Mouse (Mus musculus) myocyte (in vitro differentiated cells): ENCODE results near the gene Map3k20. TPM values are rescaled to one million over a fixed set of nuclear protein-coding genes. Genes with fewer than 3 reads are reported as not detected.

Experiments used
- H3K27me3 ChIP-seq: one replicate; pipeline ENCODE4 v1.6.1; 2011; ENCODE audit not compliant: control insufficient read depth, insufficient read depth, insufficient read length
- H3K36me3 ChIP-seq: one replicate; pipeline ENCODE4 v1.6.1; 2011; ENCODE audit not compliant: control insufficient read depth, insufficient read depth
- H3K4me2 ChIP-seq: one replicate; pipeline ENCODE4 v1.6.1; 2011; ENCODE audit warnings: low read depth, control low read depth
- H3K4me3 ChIP-seq: one replicate; pipeline ENCODE4 v1.5.1; 2011; ENCODE audit warnings: mild to moderate bottlenecking, control low read depth, moderate library complexity
- H3K79me2 ChIP-seq: one replicate; pipeline ENCODE4 v1.6.1; 2011; ENCODE audit not compliant: control insufficient read depth, insufficient read depth
- H3ac ChIP-seq: one replicate; pipeline ENCODE4 v1.6.1; 2011; ENCODE audit not compliant: control insufficient read depth, insufficient read length
- CEBPB ChIP-seq: IDR thresholded peaks from 2 replicates; pipeline ENCODE4 v1.6.1; 2011; ENCODE audit warnings: mild to moderate bottlenecking, moderate library complexity; ENCODE audit not compliant: poor library complexity, insufficient read depth, severe bottlenecking
- E2F4 ChIP-seq: IDR thresholded peaks from one replicate; pipeline ENCODE4 v1.6.1; 2011; ENCODE audit warnings: mild to moderate bottlenecking, control low read depth, moderate library complexity; ENCODE audit not compliant: insufficient read depth
- MAX ChIP-seq: IDR thresholded peaks from one replicate; pipeline ENCODE4 v1.6.1; 2011; ENCODE audit warnings: low read depth, mild to moderate bottlenecking, control low read depth
- MYOD1 ChIP-seq, 3 experiments: IDR thresholded peaks; one replicate each; pipeline ENCODE4 v1.6.1; 2011; ENCODE audit warnings: control low read depth in 2 of 3, low read depth in 2 of 3, mild to moderate bottlenecking in 2 of 3, moderate library complexity in 1 of 3; ENCODE audit not compliant: insufficient read length in 2 of 3, control insufficient read depth in 1 of 3
- MYOG ChIP-seq, 3 experiments: IDR thresholded peaks; one replicate each; pipeline ENCODE4 v1.6.1; 2011; ENCODE audit warnings: control low read depth in 2 of 3, low read depth in 2 of 3, mild to moderate bottlenecking in 2 of 3; ENCODE audit not compliant: insufficient read length in 2 of 3, control insufficient read depth in 1 of 3, insufficient read depth in 1 of 3
- POLR2A ChIP-seq: IDR thresholded peaks from one replicate; pipeline ENCODE4 v1.6.1; 2011; ENCODE audit warnings: low read depth, mild to moderate bottlenecking, control low read depth, moderate library complexity; ENCODE audit not compliant: insufficient read length
- POLR2AphosphoS2 ChIP-seq: IDR thresholded peaks from one replicate; pipeline ENCODE4 v1.6.1; 2011; ENCODE audit warnings: low read depth, control low read depth; ENCODE audit not compliant: insufficient read length
- REST ChIP-seq: IDR thresholded peaks from one replicate; pipeline ENCODE4 v1.6.1; 2011; ENCODE audit warnings: mild to moderate bottlenecking, control low read depth, moderate library complexity; ENCODE audit not compliant: insufficient read depth, insufficient read length
- SRF ChIP-seq: IDR thresholded peaks from one replicate; pipeline ENCODE4 v1.6.1; 2011; ENCODE audit warnings: low read depth; ENCODE audit not compliant: control insufficient read depth, insufficient read length
- TCF12 ChIP-seq: IDR thresholded peaks from one replicate; pipeline ENCODE4 v1.6.1; 2011; ENCODE audit warnings: mild to moderate bottlenecking, control low read depth; ENCODE audit not compliant: poor library complexity, insufficient read depth, severe bottlenecking
- TCF3 ChIP-seq: IDR thresholded peaks from one replicate; pipeline ENCODE4 v1.6.1; 2011; ENCODE audit warnings: low read depth, control low read depth; ENCODE audit not compliant: insufficient read length
- USF1 ChIP-seq: IDR thresholded peaks from one replicate; pipeline ENCODE4 v1.6.1; 2011; ENCODE audit warnings: low read depth, mild to moderate bottlenecking, control low read depth, moderate library complexity
- polyA plus RNA-seq: library from polyadenylated mRNA; unstranded; fragments of >200 nt; fragmentation: generic; extraction: Trizol; gene quantifications from one replicate; pipeline ENCODE4 v1.2.1, GENCODE M21; 2012; ENCODE audit warnings: missing spikeins

Gene Map3k20
- polyA plus RNA-seq, 1 experiment = 13.7 TPM

DNA sequence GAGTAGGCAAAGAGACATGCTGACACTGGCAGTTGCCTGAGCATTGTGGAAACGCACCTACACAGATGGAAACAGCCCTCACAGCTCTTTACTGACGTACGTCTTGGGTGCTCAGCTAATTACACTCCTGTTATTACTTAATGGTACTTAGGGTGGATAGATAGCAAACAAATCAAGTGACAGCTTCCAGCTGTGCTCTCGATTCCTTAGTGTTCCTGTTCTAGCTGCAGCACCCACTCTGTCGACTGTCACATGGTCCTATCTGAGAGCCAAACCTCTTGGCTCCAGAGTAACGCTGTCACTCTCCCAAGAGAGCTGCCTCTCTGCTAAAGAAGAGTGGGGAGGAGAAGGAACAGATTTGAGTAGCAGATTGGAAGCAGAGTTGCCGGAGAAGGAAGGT is 80.5 kb downstream of the Map3k20 start:
- no peak for TF ChIP-seq MAX
- TF ChIP-seq POLR2A = no peak
- TF ChIP-seq TCF3 = no peak
- no peak for TF ChIP-seq USF1
- no peak for TF ChIP-seq TCF12
- TF ChIP-seq E2F4 = no peak
- no peak for TF ChIP-seq CEBPB
- no peak for TF ChIP-seq POLR2AphosphoS2
- no peak for TF ChIP-seq REST
- TF ChIP-seq MYOG (IDR thresholded peaks at IDR 0.05; ENCODE audit: control insufficient read depth in 1 of 3, insufficient read depth in 1 of 3, insufficient read length in 2 of 3, low read depth in 2 of 3) = no peak
- TF ChIP-seq MYOD1 (IDR thresholded peaks at IDR 0.05; ENCODE audit: control insufficient read depth in 1 of 3, insufficient read length in 2 of 3, low read depth in 2 of 3) = no peak
- no peak for TF ChIP-seq SRF
- no peak overlapping the region for H3K4me3 ChIP-seq

DNA sequence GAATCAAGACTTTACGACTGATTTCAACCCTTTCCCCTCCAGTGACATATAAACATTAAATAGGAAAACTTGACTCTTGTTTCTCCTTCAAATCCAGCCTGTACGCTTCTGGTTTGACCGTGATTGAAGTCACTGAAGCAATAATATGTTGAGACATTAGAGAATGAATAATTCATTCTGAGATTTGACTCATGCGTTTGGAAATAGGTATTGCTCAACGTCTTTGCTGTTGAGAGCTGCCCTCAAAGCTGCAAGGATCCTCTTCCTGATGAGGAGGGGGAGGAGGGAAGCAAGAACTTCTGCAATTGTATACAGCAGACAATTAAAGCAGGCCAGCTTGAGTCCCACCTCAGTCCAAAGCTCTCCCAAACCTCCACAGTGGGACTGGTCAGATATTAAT is 81.1 kb downstream of the Map3k20 start:
- Histone ChIP-seq H3K4me2 (no peak overlapping the region), H3K4me3 (no peak overlapping the region), H3K36me3 (peaks cover 25% of the 10 kb centered on the region), H3ac (no peak overlapping the region), H3K79me2 (no peaks in the 10 kb centered on the region), H3K27me3 (no peaks in the 10 kb centered on the region)
- TF ChIP-seq REST (no peak), CEBPB (peak; percentile 54; the same call in 1 of the 2 replicates)

More for the DNA sequence above, 80.5 kb downstream of the Map3k20 start:
- H3K27me3 ChIP-seq = no peaks in the 10 kb centered on the region
- H3K79me2 ChIP-seq = no peaks in the 10 kb centered on the region
- H3ac ChIP-seq = no peak overlapping the region
- H3K36me3 ChIP-seq = peaks cover 25% of the 10 kb centered on the region
- no peak overlapping the region for H3K4me2 ChIP-seq

DNA sequence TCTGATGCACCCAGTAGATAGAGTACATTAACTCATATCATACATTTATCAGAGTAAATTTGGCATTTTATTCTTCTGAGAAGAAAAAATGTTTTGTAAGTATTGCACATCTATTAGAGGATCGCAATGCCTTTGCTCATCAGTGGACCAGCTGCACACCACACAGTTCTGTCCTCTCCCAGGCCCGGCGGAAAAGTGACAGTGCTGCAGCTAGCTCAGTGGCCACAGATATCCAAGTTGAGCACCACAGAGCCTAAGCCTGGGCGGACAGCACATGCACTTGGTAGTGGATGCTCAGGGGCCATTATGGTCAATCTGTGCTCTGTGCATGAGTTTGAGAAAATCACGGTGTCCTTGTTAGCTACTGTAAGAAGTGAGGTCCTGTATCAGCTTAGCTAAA is 82.4 kb downstream of the Map3k20 start:
- H3K36me3 ChIP-seq = peaks cover 33% of the 10 kb centered on the region

DNA sequence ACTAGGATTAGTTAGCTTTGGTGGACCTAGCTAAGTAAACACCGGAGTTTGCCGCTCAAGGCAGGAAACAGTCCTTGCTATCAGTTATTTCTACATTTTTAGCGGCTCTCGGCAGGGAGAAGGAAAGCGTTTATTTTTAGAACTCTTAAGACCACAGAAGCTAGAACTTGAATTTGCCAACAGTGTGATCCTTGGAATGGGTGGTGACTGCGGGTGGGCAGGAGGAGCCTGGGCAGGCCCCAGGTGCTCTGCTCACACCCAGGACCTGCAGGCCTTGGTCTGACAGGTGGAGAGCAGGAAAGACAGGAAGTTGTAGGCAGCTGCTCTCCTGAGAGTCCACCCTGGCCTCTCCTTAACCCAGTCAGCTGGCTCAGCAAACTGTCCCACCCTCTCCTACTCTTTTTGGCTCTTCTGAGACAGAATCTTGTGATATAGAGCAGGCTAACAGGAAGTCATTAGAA is 83.7 kb downstream of the Map3k20 start:
- no peaks in the 10 kb centered on the region for H3K79me2 ChIP-seq
- H3K4me3 ChIP-seq = no peak overlapping the region
- peak in 2 of 3 experiments; percentile 62 to 92 for TF ChIP-seq MYOD1 (IDR thresholded peaks at IDR 0.05; ENCODE audit: control insufficient read depth in 1 of 3, insufficient read length in 2 of 3, low read depth in 2 of 3)
- TF ChIP-seq SRF = no peak
- TF ChIP-seq MAX = no peak
- TF ChIP-seq CEBPB = no peak
- no peak for TF ChIP-seq REST
- no peak for TF ChIP-seq USF1
- peak; percentile 7 for TF ChIP-seq TCF3
- peak in 1 of 3 experiments; percentile 96 for TF ChIP-seq MYOG (IDR thresholded peaks at IDR 0.05; ENCODE audit: control insufficient read depth in 1 of 3, insufficient read depth in 1 of 3, insufficient read length in 2 of 3, low read depth in 2 of 3)
- no peak for TF ChIP-seq POLR2A
- TF ChIP-seq POLR2AphosphoS2 = no peak
- no peak for TF ChIP-seq E2F4
- peak; percentile 80 for TF ChIP-seq TCF12
- H3ac ChIP-seq = no peak overlapping the region
- H3K4me2 ChIP-seq = peak overlapping the region; percentile 24
- no peaks in the 10 kb centered on the region for H3K27me3 ChIP-seq
- peaks cover 33% of the 10 kb centered on the region for H3K36me3 ChIP-seq

More for the DNA sequence above, 82.4 kb downstream of the Map3k20 start:
- no peaks in the 10 kb centered on the region for H3K79me2 ChIP-seq
- H3K4me2 ChIP-seq = no peak overlapping the region
- no peak overlapping the region for H3K4me3 ChIP-seq
- H3K27me3 ChIP-seq = no peaks in the 10 kb centered on the region
- H3ac ChIP-seq = no peak overlapping the region
- TF ChIP-seq POLR2A (no peak), TCF3 (no peak)

DNA sequence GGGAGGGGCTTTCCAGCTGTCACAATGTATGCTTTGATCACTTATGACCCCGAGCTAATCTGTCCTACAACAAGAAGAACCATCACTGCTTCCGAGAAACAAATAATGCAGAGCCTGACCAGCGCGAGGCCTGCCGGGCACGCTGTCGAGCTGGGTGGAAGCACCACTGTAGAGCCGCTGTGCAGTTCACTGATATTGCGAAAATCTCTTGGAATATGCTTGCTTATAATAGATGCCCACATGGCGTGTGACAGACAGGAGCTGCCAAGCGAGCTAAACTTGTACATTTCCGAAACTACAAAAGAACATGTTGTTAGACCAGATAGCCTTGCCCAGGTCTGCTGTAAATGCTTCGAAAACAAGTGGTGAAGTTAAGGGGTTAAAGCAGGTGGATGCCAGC is 86.7 kb downstream of the Map3k20 start:
- no peak for TF ChIP-seq USF1
- no peak for TF ChIP-seq MYOG (IDR thresholded peaks at IDR 0.05; ENCODE audit: control insufficient read depth in 1 of 3, insufficient read depth in 1 of 3, insufficient read length in 2 of 3, low read depth in 2 of 3)
- no peak for TF ChIP-seq SRF
- no peak for TF ChIP-seq CEBPB
- TF ChIP-seq TCF3 = no peak
- no peak for TF ChIP-seq POLR2AphosphoS2
- no peak for TF ChIP-seq TCF12
- no peak for TF ChIP-seq MAX
- no peak for TF ChIP-seq REST
- TF ChIP-seq POLR2A = no peak
- no peak for TF ChIP-seq E2F4
- Histone ChIP-seq H3K4me2 (no peak overlapping the region), H3ac (no peak overlapping the region), H3K27me3 (no peaks in the 10 kb centered on the region), H3K36me3 (peaks cover 27% of the 10 kb centered on the region), H3K79me2 (no peaks in the 10 kb centered on the region), H3K4me3 (no peak overlapping the region)
